Mouse (Mus musculus) lung, postnatal 25 days (tissue): Measurements from ENCODE around the gene Slc38a5.

ENCODE experiments used
- DNase-seq: peaks from one replicate; pipeline ENCODE4 v3.0.0; 2022; ENCODE audit warnings: low spot score

Slc38a5 gene

DNA sequence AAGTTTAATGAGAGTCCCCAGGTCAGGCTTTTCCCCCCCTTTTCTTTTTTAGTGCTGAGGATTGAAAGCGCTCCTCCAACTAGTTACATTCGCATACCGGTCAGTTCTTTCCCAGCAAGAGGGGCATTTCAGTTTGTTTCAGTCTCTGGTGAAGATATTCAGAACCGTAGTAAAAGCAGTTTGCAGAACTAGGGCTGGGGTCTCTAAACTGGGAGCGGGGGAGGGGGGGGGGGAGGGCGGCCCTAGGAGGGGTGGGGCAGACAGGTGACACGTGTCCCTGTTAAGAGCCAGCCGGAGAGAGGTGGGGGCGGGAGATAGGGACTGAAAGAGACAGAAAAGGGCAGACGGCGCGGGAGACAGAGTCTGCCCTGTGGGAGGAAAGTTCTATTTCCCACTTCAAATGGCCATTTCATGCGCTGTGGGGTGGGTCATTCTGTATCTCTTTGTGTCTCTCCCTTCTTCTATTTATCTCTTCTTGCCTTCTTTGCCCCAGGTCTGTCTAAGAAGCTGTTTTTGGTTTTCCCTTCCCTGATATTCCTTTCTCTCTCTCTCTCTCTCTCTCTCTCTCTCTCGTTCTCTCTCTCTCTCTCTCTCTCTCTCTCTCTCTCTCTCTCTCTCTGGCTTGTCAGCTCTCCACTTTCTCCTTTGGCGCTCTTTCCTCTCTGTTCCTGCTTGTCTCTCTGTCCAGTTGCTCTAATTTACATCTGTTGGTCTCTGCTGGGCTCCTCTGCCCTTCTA is at the start of gene Slc38a5:
Gene Slc38a5, plus strand, starts transcription at position 51 of the 738 bp plus-strand sequence.
- no peak for DNase-seq

DNA sequence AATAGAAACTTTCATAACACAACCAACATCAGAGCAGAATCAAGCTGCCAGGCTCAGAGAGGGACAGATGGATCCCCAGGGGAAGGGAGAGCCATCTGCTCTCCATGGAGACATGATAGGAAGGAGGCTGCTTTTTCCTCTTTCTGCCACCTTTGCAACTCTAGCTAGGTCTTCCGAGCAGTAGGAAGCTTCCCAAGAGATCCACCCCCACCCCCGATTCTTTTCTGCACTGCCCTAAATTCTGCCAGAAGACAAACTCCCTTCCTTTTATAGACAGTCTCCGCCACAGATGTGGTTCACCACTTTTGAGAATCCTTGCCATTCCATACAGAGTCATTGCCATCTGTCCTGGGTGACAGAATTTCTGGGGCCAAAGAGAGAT is 48.6 kb upstream of the Slc38a5 start:
- no peak for DNase-seq

DNA sequence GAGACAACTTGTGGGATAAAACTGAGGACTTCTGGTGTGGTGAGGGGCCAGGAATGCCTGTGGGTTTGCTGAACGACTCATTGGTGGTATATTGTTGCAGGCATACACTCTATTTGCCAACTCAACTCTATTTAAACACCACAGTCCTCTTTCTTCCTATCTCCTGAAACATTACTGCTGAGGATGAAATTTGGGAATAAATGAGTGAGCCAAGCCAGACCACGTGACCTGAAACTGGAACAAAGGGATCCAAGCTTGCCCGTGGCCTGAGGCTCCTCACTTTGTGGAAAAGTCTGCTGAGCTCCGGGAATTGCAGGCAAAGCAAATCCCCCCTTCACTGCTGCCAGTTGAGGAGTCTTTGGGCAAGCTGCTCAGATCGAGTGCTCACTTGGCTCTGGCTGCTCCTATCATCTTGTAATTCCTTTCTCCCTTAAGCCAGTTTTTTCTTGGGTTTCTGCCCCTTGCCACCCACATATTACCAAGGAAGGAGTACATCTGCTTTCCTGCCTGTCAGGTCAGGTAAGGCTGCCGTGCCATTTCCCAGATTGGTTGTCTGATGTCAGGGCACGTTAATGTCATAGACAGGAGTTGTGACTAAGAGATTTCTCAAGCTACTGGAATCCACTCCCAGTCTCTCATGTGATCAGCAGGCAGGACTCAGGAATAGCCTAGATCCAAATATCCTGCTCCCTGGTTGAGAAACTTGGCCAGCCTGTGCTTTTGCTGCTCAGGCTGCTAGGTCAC is 48.1 kb upstream of the Slc38a5 start:
- no peak for DNase-seq

DNA sequence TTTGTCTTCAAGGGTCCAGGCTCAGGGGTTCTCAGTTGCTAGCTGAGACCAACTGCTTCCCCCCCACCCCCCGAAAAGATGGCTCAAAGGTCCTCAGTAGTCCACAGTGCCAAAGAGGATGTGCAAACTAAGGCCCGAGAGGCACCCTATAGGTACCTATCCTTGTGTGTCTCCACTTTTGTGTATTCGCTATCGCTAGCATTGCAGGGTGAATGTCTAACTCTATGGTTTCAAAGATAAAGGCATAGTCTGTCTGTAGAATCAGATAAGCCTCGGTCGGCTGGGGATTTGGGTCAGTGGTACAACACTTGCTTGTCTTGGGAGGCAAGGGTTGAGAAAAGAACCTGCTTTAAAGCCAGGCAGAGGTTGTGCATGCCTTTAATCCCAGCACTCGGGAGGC is 47.5 kb upstream of the Slc38a5 start:
- no peak for DNase-seq

DNA sequence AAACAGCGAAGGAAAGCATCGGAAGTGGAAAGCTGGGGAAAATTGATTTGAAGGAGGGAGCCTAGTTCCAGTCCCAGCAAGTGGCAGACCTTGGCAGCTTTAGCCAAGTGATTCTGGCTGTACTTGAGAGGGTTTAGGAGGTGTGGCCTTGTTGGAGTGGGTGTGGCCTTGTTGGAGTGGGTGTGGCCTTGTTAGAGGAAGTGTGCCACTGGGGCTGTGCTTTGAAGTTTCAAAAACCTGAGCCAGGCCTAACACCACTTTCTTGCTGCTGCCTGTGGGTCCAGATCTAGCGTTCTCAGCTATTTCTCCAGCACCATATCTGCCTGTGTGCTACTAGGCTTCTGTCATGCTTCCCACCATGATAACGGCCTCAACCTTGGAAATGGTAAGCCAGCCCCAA is 40.7 kb upstream of the Slc38a5 start:
- no peak for DNase-seq

DNA sequence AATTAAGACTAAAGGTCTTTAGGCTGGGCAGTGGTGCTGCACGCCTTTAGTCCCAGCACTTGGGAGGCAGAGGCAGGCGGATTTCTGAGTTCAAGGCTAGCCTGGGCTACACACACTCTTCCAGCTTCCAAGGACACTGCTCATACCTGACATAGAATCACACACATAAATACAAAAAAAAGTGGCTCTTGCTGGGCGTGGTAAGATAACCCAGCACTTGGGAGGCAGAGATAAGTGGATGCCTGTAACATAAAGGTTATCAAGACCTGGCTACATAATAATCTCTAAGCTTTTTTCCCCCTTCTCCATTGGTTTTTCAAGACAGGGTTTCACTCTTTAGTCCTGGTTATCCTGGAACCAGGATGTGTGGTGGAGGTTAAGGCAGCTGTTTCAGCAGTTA is 37.3 kb upstream of the Slc38a5 start:
- no peak for DNase-seq

DNA sequence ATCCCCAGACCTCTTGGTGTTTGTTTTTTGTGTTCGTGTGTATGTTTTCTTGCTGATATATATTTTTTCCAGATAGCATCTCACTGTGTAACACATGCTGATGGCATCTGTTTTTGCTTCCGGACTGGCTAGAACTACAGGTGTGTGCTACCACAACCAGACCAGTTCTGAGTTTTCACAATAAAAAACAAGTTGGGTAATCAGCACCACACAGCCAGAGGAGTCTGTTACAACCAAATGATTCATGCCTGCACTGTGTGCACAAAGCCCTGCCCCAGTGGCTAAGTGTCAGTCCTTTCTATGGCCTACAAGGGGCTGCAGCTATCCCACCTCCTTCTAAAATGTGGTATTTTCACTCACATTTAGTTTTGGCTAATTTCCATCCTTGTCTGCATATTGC is 34.2 kb upstream of the Slc38a5 start:
- no peak for DNase-seq

DNA sequence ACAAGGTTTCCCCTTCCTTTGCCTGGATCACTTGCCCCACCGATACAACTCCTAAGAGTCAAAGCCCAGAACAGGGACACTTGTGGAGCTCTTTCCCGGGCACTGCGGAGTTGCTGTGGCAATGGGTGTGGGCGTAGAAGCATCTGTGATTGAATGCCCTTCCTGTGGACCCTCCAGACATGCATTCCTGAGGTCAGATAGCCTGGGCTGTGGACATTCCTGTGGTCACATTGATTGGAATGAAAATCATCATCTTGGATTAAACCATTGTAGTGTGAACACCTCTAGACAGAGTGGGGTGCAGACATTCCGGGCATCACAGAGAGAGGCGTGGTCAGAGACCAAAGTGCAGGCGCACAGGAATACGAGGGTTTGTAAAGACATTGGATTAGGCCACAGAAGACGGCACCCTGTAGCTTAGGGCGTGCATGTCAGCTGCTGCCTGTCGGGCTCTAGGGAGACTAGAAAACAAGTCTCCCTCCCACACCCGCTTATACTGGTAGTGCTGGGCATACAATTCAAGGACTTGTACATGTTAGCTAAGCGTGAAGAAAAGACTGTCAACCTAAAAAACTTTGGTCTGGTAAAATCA is 32.0 kb upstream of the Slc38a5 start:
- no peak for DNase-seq

DNA sequence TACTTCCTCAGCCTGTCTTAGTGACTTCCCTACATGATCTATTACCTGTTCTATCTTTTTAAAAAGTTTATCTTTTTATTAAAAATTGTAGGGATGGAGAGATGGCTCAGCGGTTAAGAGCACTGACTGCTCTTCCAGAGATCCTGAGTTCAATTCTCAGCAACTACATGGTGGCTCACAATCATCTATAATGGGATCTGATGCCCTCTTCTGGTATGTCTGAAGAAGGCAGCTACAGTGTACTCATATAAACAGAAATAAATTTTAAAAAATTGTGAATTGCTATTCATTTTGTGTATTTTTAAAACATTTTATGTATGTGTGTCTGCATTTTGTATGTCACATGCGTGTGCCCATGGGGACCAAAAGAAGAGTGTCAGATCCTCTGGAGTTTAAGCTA is 23.3 kb upstream of the Slc38a5 start:
- no peak for DNase-seq

DNA sequence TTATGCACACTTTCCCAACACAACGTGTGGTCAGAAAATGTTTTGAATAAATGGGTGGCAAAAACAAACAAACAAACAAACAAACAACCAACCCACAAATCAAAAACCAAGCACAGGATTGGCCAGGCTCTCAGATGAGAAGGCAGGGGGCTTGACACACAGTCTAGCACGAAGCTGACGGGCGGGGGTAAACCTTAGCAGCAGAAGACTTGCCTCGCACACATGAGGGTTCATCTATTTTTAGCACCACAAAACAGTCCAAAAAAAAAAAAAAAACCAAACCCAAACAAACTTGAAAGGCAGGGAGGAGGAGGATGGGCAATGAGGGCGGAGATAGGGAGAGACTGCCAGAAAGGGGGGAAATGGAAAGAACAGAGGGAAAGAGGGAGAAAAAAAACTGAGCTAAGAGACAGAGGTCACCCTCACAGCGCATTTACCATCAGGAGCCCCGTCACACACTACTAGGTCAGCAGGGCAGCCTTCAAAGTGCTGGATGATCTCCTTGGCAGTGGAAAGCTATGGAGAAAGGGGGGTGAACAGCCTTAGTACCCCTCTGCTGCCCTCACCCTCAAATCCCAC is 22.3 kb upstream of the Slc38a5 start:
- DNase-seq, result no peak

DNA sequence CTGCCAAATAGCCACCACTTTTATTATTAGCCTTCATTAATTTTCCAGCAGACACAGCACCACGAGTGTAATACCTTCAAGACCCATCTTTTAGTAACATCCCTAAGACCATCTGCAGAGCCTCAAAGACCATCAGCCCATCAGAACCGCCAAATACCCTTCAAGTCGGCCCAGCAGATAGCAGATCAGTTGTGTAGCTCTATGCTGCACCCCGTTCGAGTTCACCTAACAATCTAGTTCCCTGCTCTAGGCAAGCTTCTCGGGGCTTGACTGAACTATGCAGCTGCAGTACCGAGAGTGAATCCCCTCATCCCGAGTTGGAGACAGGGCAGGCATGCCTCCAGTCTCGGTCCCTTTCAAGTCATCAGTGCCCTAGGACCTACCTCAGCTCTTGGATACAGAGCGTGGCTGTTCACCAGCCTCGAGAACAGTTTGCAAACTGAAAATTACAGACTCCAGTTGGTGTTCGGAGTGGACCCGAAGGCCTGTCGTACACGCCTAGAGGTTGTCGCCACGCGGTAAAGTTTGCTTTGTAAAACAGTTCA is 19.1 kb upstream of the Slc38a5 start:
- DNase-seq, result no peak

DNA sequence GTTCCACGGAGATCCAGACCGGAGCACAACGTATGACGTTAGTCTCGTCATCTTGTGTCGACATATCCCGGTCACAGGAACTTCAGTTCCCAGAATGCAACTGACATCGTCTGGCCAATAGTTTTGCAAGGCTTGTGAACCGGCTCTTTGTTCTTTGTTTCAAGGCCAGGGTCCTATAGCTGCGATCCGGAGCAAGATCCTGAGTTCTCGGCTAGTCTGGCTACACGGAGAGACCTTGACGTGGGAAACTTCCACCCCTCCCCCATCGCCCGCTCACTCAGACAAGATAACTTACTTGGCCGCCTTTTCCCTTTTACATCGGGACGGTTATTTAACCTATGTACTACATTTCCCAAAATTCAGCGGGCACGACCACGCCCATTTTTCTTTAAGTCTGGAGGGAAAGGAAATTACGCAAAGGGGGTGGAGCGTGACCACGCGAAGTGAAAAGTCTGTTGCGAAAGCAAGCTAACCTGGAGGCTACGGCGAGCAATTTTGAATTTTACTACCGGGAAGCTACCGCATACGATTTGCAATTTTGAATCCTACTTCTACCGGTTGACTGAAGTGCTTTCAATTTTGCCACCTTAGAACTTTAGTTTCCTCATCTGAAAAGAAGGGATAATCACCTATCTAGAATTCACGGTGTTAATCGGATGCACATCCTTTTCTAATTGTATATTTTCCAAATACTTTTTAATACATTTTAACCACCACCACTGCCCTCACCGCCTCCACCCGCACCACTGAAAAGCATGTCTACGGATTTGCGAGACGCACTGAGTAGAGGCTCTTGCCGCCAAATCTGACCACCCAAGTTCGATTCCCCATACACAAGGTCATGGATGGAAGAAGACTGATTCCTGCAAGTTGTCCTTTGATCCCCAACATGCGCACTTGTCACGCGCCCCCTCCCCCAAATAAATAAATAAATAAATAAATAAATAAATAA is 18.3 kb upstream of the Slc38a5 start, which contains the start of gene Ftsj1:
Gene Ftsj1, minus strand, starts transcription at position 73 of the 952 bp plus-strand sequence.
- peak; percentile 88 for DNase-seq

DNA sequence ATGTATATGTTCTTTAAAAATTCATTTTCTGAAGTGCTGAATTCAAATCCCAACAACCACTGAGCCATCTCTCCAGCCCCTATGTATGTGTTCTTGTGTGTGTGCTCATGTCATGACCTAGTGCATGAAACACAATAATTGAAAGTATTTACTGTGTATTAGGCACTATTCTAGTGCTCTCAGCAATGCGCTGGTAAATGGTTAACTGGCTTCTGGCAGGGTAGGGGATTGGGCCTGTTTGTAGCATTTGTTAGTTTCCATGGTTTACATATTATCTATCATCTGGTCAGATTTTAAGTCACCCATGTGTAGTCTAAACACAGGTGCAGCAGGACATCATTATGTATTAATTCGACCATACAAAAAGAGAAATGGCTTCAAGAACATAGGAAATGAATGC is 17.2 kb upstream of the Slc38a5 start:
- DNase-seq, result no peak

DNA sequence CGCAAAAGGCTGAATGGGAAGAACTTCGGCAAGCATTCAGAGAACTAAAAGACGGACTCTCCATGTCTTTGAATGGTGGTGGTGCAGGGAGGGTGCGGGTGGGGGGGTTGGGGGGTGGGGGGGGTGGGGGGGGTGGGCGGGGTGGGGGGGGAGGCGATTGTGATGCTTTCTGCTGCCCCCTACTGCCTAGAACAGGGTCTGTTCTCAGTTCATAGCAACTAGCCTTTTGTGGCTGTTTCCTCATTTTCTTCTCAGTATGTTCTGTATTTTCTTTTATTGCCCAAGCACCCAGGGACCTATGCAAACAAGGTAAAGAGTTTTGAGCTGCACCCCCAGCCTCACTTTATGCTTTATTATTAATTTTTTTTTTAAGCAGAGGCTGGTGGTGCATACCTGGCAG is 15.1 kb upstream of the Slc38a5 start:
- DNase-seq, result no peak

DNA sequence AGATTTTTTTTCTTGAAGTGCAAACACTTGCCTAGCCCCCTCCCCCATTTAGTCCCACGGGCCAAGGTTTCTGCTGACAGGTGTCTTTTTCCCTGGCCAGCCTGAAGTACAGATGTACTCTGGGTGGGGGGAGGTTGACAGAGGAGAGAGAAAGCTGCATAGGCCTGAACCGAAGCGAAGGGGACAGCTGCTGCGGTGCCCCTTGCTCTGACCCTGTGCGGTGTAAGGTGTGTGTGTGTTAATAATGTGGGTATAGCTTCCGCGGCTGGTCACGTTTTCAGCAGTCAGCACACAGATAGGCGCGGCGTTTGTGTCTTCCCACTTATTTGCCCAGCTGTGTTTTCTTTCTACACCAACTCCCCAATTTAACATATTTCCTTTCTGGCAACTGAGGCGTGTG is 11.5 kb upstream of the Slc38a5 start:
- no peak for DNase-seq

DNA sequence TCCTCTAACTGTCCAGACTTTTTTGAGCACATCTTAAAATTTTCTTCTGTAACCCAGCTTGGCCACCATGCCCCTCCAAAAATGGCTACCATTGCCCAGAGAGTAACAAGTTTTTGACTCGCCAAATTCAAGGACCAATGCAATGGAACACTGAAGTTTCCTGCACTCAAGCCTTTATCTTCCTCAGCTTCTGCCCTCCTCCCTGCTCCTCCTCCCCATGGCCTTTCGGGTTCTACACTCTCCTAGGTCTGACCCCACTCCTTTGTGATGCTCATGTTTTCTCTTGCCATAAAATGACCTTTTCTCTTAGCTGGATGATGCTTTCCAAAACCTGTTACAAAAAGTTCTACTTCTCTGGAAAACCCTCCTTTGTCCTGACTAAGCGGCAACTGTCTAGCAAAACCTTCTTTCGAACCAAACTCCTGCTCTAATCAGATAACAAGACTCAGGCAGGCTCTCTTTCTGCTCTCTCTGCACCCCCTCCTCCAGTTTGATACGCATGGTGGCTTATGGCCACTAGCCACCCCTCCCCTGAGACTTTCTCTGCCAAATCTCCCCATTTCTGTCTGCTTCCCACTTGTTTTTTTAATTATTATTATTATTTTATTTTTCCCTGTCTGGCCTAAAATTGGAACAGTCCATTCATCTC is 7.7 kb upstream of the Slc38a5 start:
- DNase-seq, result no peak

DNA sequence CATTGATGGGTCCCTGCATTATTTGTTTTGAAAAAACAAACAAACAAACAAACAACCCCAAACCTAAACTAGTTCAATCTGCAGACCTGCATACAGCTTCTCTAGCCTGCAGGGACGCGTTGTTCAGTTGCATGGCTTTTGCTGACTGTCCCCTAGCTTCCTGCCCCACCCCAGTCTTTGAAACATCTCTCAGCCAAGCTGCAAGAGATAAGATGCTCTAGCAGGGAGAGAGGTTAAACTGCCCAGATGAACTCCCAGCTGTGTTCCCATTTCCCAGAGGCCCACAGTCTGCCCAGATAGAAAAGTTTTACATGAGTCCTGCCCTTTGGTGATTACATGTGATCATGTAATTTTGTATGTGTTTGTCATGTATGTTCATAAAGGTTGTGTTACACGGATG is 6.7 kb upstream of the Slc38a5 start:
- no peak for DNase-seq

DNA sequence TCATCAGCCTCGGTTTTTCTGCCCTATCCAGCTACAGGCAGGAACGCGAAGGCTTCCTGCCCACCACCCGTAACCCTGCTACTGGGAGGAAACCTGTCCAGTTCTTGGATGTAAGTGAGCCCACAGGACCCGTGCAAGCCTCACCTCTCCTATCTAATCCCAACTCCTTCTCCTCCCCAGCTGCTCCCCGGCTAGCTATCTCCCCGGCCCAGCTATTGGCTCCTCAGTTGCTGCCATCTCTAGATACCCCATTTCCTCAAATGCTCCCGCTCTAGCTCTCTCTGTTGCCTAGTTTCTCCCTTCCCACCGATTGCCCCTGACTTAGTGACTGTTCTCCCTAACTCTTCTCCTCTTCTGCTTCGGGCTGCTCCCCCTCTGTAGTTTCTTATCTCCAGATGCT is 1.1 kb downstream of the Slc38a5 start:
- DNase-seq, result no peak

DNA sequence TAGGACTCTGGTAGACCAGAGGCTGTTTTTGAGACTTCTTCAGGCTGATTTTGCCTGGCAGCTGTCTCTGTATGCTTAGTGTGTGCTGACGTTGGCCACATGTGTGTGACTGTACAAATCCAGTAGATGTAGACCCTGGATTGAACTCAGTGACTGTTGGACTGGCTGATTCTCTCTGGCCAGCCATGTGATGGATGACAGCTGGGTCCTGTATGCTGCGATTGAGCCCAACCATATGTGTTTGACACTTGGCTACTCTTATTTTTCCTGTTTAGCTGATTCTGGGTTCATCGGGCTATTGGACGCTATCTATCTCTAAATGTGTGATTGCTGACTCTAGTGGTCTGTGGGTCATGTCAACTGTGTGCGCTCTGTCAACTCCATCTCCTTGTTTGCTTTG is 3.1 kb downstream of the Slc38a5 start:
- peak; percentile 18 for DNase-seq

DNA sequence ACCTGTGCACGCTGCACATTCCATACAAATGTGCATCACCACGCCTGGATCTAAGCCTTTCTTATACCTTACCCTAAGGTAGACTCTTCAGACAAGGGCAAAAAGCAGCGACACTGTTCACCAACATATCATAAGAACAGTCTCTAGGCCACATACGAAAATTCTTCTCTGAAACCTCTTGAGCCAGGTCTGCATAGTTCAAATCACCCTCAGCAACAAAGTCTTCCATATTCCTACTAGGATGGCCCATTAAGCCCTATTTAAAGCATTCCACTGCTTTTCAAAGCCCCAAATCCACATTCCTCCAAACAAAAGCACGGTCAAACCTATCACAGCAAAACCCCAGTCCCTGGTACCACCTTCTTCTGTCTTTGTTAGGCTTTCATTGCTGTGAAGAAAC is 17.7 kb downstream of the Slc38a5 start:
- no peak for DNase-seq

DNA sequence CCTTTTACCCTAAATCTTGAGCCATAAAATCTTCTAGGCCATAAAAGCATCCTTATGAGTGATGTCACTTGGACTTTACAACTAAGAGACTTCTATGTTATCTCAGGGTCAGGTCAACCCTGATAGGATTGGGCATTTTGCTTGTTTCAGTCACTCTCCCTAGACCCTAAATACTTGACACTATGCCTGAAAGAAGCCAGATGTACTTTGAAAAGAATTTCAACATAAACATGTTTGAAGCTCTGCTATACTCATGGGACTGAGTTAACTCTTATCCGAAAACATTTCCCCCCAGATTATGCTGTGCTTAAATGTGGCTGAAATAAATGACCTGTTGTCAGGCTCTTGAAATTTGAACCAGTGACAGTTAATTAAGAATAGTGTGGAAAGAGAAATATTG is 38.4 kb downstream of the Slc38a5 start:
- DNase-seq, result no peak
